Mouse (Mus musculus) neural tube, embryonic 11.5 days (tissue): ENCODE results near the gene Ccr10. TPM values are rescaled to one million over a fixed set of nuclear protein-coding genes. Genes with fewer than 3 reads are reported as not detected.

Source experiments
- ATAC-seq: fragments of 200-750 bp; cut with Nextera tagmentation; 2 replicates; pipeline ENCODE4 v1.8.0; 2017; ENCODE audit warnings: moderate number of reproducible peaks, mild to moderate bottlenecking, moderate TSS enrichment, moderate library complexity; ENCODE audit not compliant: insufficient read depth, low FRiP score, low TSS enrichment
- DNase-seq: peaks from one replicate; pipeline ENCODE4 v3.0.0-alpha.2; 2015; ENCODE audit warnings: low spot score
- H3K27ac ChIP-seq: fragments of 300-500 bp; sonication (generic); 2 replicates; pipeline ENCODE4 v1.5.1; 2014; ENCODE audit warnings: low read depth, mild to moderate bottlenecking, low read length
- H3K27me3 ChIP-seq: fragments of 300-500 bp; sonication (generic); 2 replicates; pipeline ENCODE4 v1.6.1; 2014; ENCODE audit warnings: mild to moderate bottlenecking, low read length, mixed read lengths; ENCODE audit not compliant: control insufficient read depth, insufficient read depth
- H3K36me3 ChIP-seq: fragments of 300-500 bp; sonication (generic); 2 replicates; pipeline ENCODE4 v1.6.1; 2014; ENCODE audit warnings: mild to moderate bottlenecking, low read length, moderate library complexity, mixed read lengths; ENCODE audit not compliant: control insufficient read depth, insufficient read depth
- H3K4me1 ChIP-seq: fragments of 300-500 bp; sonication (generic); 2 replicates; pipeline ENCODE4 v1.6.1; 2014; ENCODE audit warnings: low read length, mixed read lengths; ENCODE audit not compliant: control insufficient read depth, insufficient read depth
- H3K4me2 ChIP-seq: fragments of 300-500 bp; sonication (generic); 2 replicates; pipeline ENCODE4 v1.6.1; 2014; ENCODE audit warnings: low read depth, mild to moderate bottlenecking, moderate library complexity
- H3K4me3 ChIP-seq: fragments of 300-500 bp; sonication (generic); 2 replicates; pipeline ENCODE4 v1.5.1; 2014; ENCODE audit warnings: low read depth, low read length
- H3K9ac ChIP-seq: fragments of 300-500 bp; sonication (generic); 2 replicates; pipeline ENCODE4 v1.6.1; 2014; ENCODE audit warnings: mild to moderate bottlenecking, low read length
- H3K9me3 ChIP-seq: fragments of 300-500 bp; sonication (generic); 2 replicates; pipeline ENCODE4 v1.6.1; 2016; ENCODE audit warnings: low read length; ENCODE audit not compliant: control insufficient read depth
- WGBS: fragments of 180-500 bp; shearing (Covaris S2); extraction: QIAGEN DNeasy Blood & Tissue Kit; methylation state at CpG from one replicate; pipeline ENCODE4 v1.1.7; 2014; 5-methylcytosine and 5-hydroxymethylcytosine counted together
- polyA plus RNA-seq: library from polyadenylated mRNA; unstranded; fragments of >200 nt; fragmentation: Nextera tagmentation; extraction: Ambion mirVana; gene quantifications from 2 replicates; pipeline ENCODE4 v1.2.1, GENCODE M21; 2014

The Ccr10 gene
- 0.14 and 0.44 TPM in 2 replicates for polyA plus RNA-seq

- H3K4me2 ChIP-seq: peak within 1 kb of the TSS; percentile 52
- peaks cover 14% of the 10 kb centered on the region for H3K4me1 ChIP-seq
- peak within 1 kb of the TSS; percentile 11; the same call in 1 of the 2 replicates for H3K4me3 ChIP-seq
- no peaks in the 10 kb centered on the region for H3K9me3 ChIP-seq
- H3K27me3 ChIP-seq: peaks cover 56% of the 10 kb centered on the region
- WGBS: 21% methylated on average over 14 of the region's 14 CpGs
- ATAC-seq (no peak), DNase-seq (no peak)
- H3K27ac ChIP-seq: no peak within 1 kb of the TSS
- H3K36me3 ChIP-seq: no peaks in the 10 kb centered on the region
- peak within 1 kb of the TSS; percentile 36; the same call in 1 of the 2 replicates for H3K9ac ChIP-seq
Measured at GRCm38 (mm10) chr11:101174851-101175628, at the start of gene Ccr10. Gene Ccr10 (minus strand): TSS chr11:101175443.

GRCm38 (mm10) chr11:101224337-101224736 is 49.1 kb upstream of the Ccr10 start:
- Histone ChIP-seq H3K36me3 (no peaks in the 10 kb centered on the region), H3K27ac (no peak overlapping the region), H3K4me2 (no peak overlapping the region), H3K27me3 (no peaks in the 10 kb centered on the region), H3K4me3 (no peak overlapping the region), H3K4me1 (no peaks in the 10 kb centered on the region), H3K9ac (no peak overlapping the region), H3K9me3 (no peaks in the 10 kb centered on the region)
- ATAC-seq (no peak), DNase-seq (no peak)
- 88% methylated on average over 3 of the region's 3 CpGs for WGBS

DNA sequence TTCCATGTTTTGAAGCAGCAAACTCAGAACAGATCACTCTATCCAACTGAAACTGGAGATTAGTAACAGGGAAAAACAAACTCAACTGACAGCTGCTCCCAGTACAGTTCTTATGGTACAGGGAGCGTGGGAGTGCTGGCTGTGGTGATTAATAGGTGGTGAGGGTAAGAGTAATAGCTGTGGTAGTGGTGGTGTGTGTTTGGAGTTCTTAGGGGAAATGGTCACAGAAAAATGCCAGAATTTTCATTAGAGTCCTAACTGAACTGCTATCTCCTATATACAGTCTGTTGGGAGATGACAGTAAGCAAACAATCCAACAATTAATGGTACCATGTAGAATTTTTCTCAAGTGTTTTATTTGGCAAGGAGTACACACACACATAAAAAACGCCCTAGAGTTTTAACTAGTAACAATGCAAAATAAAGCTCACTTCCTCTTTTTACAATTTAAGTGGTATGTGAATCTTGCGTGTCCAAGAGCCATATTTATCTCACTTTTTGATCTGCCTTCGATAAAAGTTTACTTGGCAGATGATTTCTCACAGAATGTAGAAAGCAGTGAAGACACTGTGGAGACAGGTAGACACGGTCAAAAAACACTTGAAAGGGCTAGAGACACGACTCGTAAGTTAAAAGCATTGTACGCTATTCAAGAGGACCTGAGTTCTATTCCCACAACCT is 46.2 kb upstream of the Ccr10 start:
- 87% methylated on average over 8 of the region's 8 CpGs for WGBS
- Histone ChIP-seq H3K9me3 (no peaks in the 10 kb centered on the region), H3K4me3 (no peak overlapping the region), H3K27ac (no peak overlapping the region), H3K36me3 (no peaks in the 10 kb centered on the region), H3K9ac (no peak overlapping the region), H3K27me3 (no peaks in the 10 kb centered on the region), H3K4me1 (no peaks in the 10 kb centered on the region), H3K4me2 (no peak overlapping the region)
- ATAC-seq (no peak), DNase-seq (no peak)

- DNase-seq: no peak
- Histone ChIP-seq H3K9ac (no peak overlapping the region), H3K27ac (no peak overlapping the region), H3K9me3 (no peaks in the 10 kb centered on the region), H3K4me3 (no peak overlapping the region), H3K4me2 (no peak overlapping the region), H3K27me3 (no peaks in the 10 kb centered on the region), H3K36me3 (no peaks in the 10 kb centered on the region), H3K4me1 (no peaks in the 10 kb centered on the region)
- ATAC-seq: no peak
- 60% methylated on average over 2 of the region's 2 CpGs for WGBS
Measured at GRCm38 (mm10) chr11:101220853-101221252, 45.6 kb upstream of the Ccr10 start.

GRCm38 (mm10) chr11:101218436-101219055 is 43.3 kb upstream of the Ccr10 start:
- Histone ChIP-seq H3K36me3 (no peaks in the 10 kb centered on the region; the same call in 1 of the 2 replicates), H3K9ac (no peak overlapping the region), H3K27me3 (no peaks in the 10 kb centered on the region), H3K4me3 (no peak overlapping the region), H3K4me1 (no peaks in the 10 kb centered on the region), H3K9me3 (no peaks in the 10 kb centered on the region), H3K27ac (no peak overlapping the region), H3K4me2 (no peak overlapping the region)
- no peak for DNase-seq
- 80% methylated on average over 10 of the region's 10 CpGs for WGBS
- ATAC-seq: no peak

GRCm38 (mm10) chr11:101216936-101217335 is 41.7 kb upstream of the Ccr10 start:
- no peaks in the 10 kb centered on the region for H3K9me3 ChIP-seq
- no peak overlapping the region for H3K4me3 ChIP-seq
- no peaks in the 10 kb centered on the region for H3K27me3 ChIP-seq
- no peak overlapping the region for H3K27ac ChIP-seq
- no peak for ATAC-seq
- 92% methylated on average over 5 of the region's 5 CpGs for WGBS
- H3K9ac ChIP-seq: no peak overlapping the region
- no peak overlapping the region for H3K4me2 ChIP-seq
- no peaks in the 10 kb centered on the region; the same call in 1 of the 2 replicates for H3K36me3 ChIP-seq
- no peaks in the 10 kb centered on the region for H3K4me1 ChIP-seq
- no peak for DNase-seq

GRCm38 (mm10) chr11:101211970-101212369 is 36.7 kb upstream of the Ccr10 start:
- no peaks in the 10 kb centered on the region for H3K4me1 ChIP-seq
- no peaks in the 10 kb centered on the region for H3K9me3 ChIP-seq
- peak; percentile 46 for DNase-seq
- H3K36me3 ChIP-seq: no peaks in the 10 kb centered on the region; the same call in 1 of the 2 replicates
- no peak overlapping the region for H3K27ac ChIP-seq
- WGBS: 54% methylated on average over 3 of the region's 3 CpGs
- no peak overlapping the region for H3K4me2 ChIP-seq
- no peak for ATAC-seq
- no peak overlapping the region for H3K4me3 ChIP-seq
- no peaks in the 10 kb centered on the region for H3K27me3 ChIP-seq
- H3K9ac ChIP-seq: no peak overlapping the region

DNA sequence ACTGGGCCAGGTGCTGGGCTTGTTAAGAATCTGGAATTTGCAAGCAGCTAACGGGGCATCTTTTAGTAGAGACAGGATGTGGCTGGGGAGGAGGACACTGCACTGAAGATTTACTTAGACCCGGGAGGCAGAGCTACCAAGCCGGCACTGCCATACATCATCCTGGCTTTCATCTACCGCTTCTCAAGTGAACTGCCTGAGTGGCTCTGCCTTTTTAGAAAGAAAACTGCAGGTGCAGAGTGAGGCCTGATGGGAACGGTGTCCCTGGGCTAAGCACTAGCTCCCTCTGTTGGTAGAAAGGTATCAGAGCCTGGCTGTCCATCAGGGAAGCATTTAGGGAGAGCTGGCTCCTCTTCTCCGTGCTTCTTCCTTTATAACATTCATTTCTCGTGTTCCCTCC is 25.7 kb upstream of the Ccr10 start:
- Histone ChIP-seq H3K9ac (no peak overlapping the region), H3K27ac (no peak overlapping the region), H3K9me3 (no peaks in the 10 kb centered on the region), H3K27me3 (no peaks in the 10 kb centered on the region), H3K4me1 (no peaks in the 10 kb centered on the region), H3K36me3 (no peaks in the 10 kb centered on the region), H3K4me2 (no peak overlapping the region), H3K4me3 (no peak overlapping the region)
- 22% methylated on average over 7 of the region's 7 CpGs for WGBS
- ATAC-seq: no peak
- peak; percentile 22 for DNase-seq
